Mouse (Mus musculus): ENCODE results near the gene Btn1a1. TPM values are rescaled to one million over a fixed set of nuclear protein-coding genes. Genes with fewer than 3 reads are reported as not detected.

Btn1a1 gene
- polyA plus RNA-seq, 1 experiment from 2014 or later, result not detected

DNA sequence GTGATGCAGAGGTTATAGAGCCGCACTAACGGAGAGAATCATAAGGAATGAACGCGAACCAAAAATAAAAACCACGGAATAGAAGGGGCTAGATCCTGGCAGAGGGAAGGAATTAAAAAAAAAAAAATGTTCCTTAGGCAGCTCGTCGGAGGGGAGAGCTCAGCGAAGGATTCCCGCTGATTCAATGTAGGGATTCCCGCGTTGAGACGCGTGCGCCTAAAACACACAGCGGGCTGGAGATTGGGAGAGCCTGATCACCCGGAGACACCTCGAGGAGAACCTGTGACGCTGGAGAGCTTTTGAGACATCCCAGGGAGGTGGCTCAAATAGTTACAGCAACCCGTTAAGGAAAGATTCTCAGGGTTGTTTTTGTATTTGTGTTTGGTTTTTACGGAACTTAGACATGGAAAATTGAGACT lies 53.5 kb downstream of the Btn1a1 start:
- DNase-seq (ENCODE audit: low spot score), result no peak
- Histone ChIP-seq H3K9me3 (ENCODE audit: control insufficient read depth, low read length) (no peaks in the 10 kb centered on the region), H3K4me1 (replicated peaks; ENCODE audit: control insufficient read depth, insufficient read depth) (no peaks in the 10 kb centered on the region), H3K4me2 (replicated peaks; ENCODE audit: low read depth) (peak overlapping the region; percentile 51), H3K9ac (ENCODE audit: low read length) (no peak overlapping the region), H3K27ac (replicated peaks) (no peak overlapping the region), H3K27me3 (ENCODE audit: control insufficient read depth, insufficient read depth, low read length) (no peaks in the 10 kb centered on the region), H3K36me3 (ENCODE audit: control insufficient read depth, insufficient read depth, low read length) (no peaks in the 10 kb centered on the region), H3K4me3 (ENCODE audit: low read depth, low read length) (peak overlapping the region; percentile 30)
- ATAC-seq (ENCODE audit: low FRiP score, low TSS enrichment), result no peak
- WGBS, result 1% methylated on average over 20 of the region's 20 CpGs
- no peak for TF ChIP-seq EP300 (optimal IDR thresholded peaks at IDR 0.05)
- no peak for TF ChIP-seq CTCF (IDR thresholded peaks at IDR 0.05; ENCODE audit: low read depth)

DNA sequence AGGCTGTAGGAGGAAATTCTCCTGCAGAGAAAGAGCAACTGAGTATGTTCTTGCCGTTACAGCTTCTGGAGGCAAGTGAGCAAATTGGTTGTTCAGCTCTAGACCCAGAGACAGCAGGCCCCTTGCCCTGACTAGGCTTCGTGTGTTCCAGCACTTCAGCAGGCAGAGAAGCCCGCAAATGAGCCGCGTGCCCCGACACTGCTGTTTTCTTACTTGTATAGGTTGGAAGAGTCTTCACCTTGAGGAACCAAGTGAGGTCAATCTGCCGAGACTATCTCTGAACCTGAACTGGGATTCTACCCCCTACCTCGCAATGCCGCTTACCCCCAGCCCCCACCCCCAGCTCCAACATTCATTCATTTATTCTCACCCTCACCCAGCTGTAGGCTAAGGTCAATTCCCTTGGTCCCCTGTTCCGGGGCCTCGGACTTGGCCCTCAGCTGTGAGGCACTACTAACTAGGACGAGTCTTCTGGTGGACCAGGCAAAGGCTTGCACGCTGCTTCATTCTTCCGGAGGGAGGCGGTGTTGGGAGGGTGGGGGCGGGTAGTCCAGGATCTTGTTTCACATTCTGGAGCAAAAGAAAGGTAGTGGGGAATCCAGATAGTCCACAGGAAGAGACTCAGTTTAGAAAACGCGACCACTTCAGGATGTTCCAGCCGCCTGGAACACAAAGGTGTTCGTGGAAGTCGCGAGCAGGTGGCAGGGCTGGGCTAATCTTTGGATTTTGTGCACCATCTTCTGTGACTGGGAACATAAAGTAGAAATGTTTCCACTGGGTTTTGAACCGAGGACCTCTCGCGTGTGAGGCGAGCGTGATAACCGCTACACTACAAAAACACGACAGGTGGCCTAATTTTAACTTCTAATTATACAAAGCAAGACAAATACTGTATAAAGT lies 54.1 kb downstream of the Btn1a1 start:
- DNase-seq (ENCODE audit: low spot score), result no peak
- no peaks in the 10 kb centered on the region for H3K9me3 ChIP-seq (ENCODE audit: control insufficient read depth, low read length)
- no peaks in the 10 kb centered on the region for H3K36me3 ChIP-seq (ENCODE audit: control insufficient read depth, insufficient read depth, low read length)
- no peak overlapping the region for H3K9ac ChIP-seq (ENCODE audit: low read length)
- TF ChIP-seq EP300 (optimal IDR thresholded peaks at IDR 0.05), result no peak
- peak; percentile 8; the same call in 1 of the 2 replicates for TF ChIP-seq CTCF (IDR thresholded peaks at IDR 0.05; ENCODE audit: low read depth)
- H3K4me1 ChIP-seq (replicated peaks; ENCODE audit: control insufficient read depth, insufficient read depth), result no peaks in the 10 kb centered on the region
- peak overlapping the region; percentile 51 for H3K4me2 ChIP-seq (replicated peaks; ENCODE audit: low read depth)
- H3K4me3 ChIP-seq (ENCODE audit: low read depth, low read length), result peak overlapping the region; percentile 30
- no peaks in the 10 kb centered on the region for H3K27me3 ChIP-seq (ENCODE audit: control insufficient read depth, insufficient read depth, low read length)
- no peak for ATAC-seq (ENCODE audit: low FRiP score, low TSS enrichment)
- 10% methylated on average over 29 of the region's 29 CpGs for WGBS
- H3K27ac ChIP-seq (replicated peaks), result no peak overlapping the region

DNA sequence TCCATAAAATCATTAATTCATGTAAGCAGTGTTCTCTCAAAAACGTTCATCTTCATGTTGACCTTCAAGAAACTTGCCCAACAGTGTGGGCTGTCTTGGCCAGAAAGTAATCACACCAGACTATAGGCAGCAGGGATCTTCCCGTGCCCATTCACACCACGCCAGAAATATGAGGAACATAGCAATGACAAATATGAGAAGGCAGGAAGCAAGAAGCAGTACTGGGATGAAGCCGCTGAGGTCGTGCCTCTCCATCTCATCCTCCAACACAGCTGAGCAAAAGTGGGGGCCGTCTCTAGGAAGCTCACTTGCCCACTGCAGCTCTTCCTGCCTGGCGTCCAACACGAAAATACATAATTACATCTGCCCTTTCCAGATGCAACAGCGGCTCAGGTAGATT lies 55.1 kb downstream of the Btn1a1 start:
- no peaks in the 10 kb centered on the region for H3K4me1 ChIP-seq (replicated peaks; ENCODE audit: control insufficient read depth, insufficient read depth)

More for the DNA sequence above, 55.1 kb downstream of the Btn1a1 start:
- H3K9ac ChIP-seq (ENCODE audit: low read length), result no peak overlapping the region
- no peak for TF ChIP-seq CTCF (IDR thresholded peaks at IDR 0.05; ENCODE audit: low read depth)
- TF ChIP-seq EP300 (optimal IDR thresholded peaks at IDR 0.05), result no peak
- no peak for DNase-seq (ENCODE audit: low spot score)
- H3K4me2 ChIP-seq (replicated peaks; ENCODE audit: low read depth), result no peak overlapping the region
- no peak for ATAC-seq (ENCODE audit: low FRiP score, low TSS enrichment)
- H3K27me3 ChIP-seq (ENCODE audit: control insufficient read depth, insufficient read depth, low read length), result no peaks in the 10 kb centered on the region
- no peak overlapping the region for H3K27ac ChIP-seq (replicated peaks)
- no peaks in the 10 kb centered on the region for H3K36me3 ChIP-seq (ENCODE audit: control insufficient read depth, insufficient read depth, low read length)
- H3K4me3 ChIP-seq (ENCODE audit: low read depth, low read length), result no peak overlapping the region
- no peaks in the 10 kb centered on the region for H3K9me3 ChIP-seq (ENCODE audit: control insufficient read depth, low read length)
- WGBS, result 69% methylated on average over 9 of the region's 9 CpGs

Other genes with a start within 250 kb of the Btn1a1 start
- not detected in 2 replicates for gene Vmn1r222, start 230.0 kb downstream of the Btn1a1 start, polyA plus RNA-seq (2015; fragmentation: Nextera tagmentation; extraction: Ambion mirVana)
- not detected in 2 replicates for gene Vmn1r223, start 218.8 kb downstream of the Btn1a1 start, polyA plus RNA-seq (2015; fragmentation: Nextera tagmentation; extraction: Ambion mirVana)
- gene Zfp322a, start 96.7 kb downstream of the Btn1a1 start, polyA plus RNA-seq (2015; fragmentation: Nextera tagmentation; extraction: Ambion mirVana), result 18.1 and 18.9 TPM in 2 replicates
- gene Abt1, start 42.0 kb downstream of the Btn1a1 start, polyA plus RNA-seq (2015; fragmentation: Nextera tagmentation; extraction: Ambion mirVana), result 7.1 and 7.4 TPM in 2 replicates
- 0.04 and 0.07 TPM in 2 replicates for gene Btn2a2, start 23.0 kb upstream of the Btn1a1 start, polyA plus RNA-seq (2015; fragmentation: Nextera tagmentation; extraction: Ambion mirVana)
- 13.7 and 18.3 TPM in 2 replicates for gene Hist1h4h, start 65.1 kb upstream of the Btn1a1 start, polyA plus RNA-seq (2015; fragmentation: Nextera tagmentation; extraction: Ambion mirVana)
- 4.5 and 8.9 TPM in 2 replicates for gene Hist1h2af, start 68.0 kb upstream of the Btn1a1 start, polyA plus RNA-seq (2015; fragmentation: Nextera tagmentation; extraction: Ambion mirVana)
- 2.3 and 3.4 TPM in 2 replicates for gene Hist1h3g, start 69.5 kb upstream of the Btn1a1 start, polyA plus RNA-seq (2015; fragmentation: Nextera tagmentation; extraction: Ambion mirVana)
- 0.30 and 0.62 TPM in 2 replicates for gene Hist1h2bh, start 77.5 kb upstream of the Btn1a1 start, polyA plus RNA-seq (2015; fragmentation: Nextera tagmentation; extraction: Ambion mirVana)
- 0.51 and 0.78 TPM in 2 replicates for gene Hist1h3f, start 78.2 kb upstream of the Btn1a1 start, polyA plus RNA-seq (2015; fragmentation: Nextera tagmentation; extraction: Ambion mirVana)
- gene Hist1h4f, start 85.7 kb upstream of the Btn1a1 start, polyA plus RNA-seq (2015; fragmentation: Nextera tagmentation; extraction: Ambion mirVana), result 0.38 TPM in 1 of 2 replicates, not detected in the other
- gene Hist1h1d, start 87.4 kb upstream of the Btn1a1 start, polyA plus RNA-seq (2015; fragmentation: Nextera tagmentation; extraction: Ambion mirVana), result 0.22 and 0.34 TPM in 2 replicates
- 1.6 and 3.3 TPM in 2 replicates for gene Hist1h3e, start 96.5 kb upstream of the Btn1a1 start, polyA plus RNA-seq (2015; fragmentation: Nextera tagmentation; extraction: Ambion mirVana)
- 15.3 and 29.5 TPM in 2 replicates for gene Hist1h2ae, start 105.3 kb upstream of the Btn1a1 start, polyA plus RNA-seq (2015; fragmentation: Nextera tagmentation; extraction: Ambion mirVana)
- 4.9 and 10.5 TPM in 2 replicates for gene Hist1h2bg, start 105.5 kb upstream of the Btn1a1 start, polyA plus RNA-seq (2015; fragmentation: Nextera tagmentation; extraction: Ambion mirVana)
- gene Hist1h2bf, start 108.3 kb upstream of the Btn1a1 start, polyA plus RNA-seq (2015; fragmentation: Nextera tagmentation; extraction: Ambion mirVana), result 1.1 and 3.2 TPM in 2 replicates
- 0.67 and 0.79 TPM in 2 replicates for gene Hist1h2ad, start 108.5 kb upstream of the Btn1a1 start, polyA plus RNA-seq (2015; fragmentation: Nextera tagmentation; extraction: Ambion mirVana)
- 1.7 and 4.2 TPM in 2 replicates for gene Hist1h3d, start 109.9 kb upstream of the Btn1a1 start, polyA plus RNA-seq (2015; fragmentation: Nextera tagmentation; extraction: Ambion mirVana)
- gene Hist1h4d, start 115.7 kb upstream of the Btn1a1 start, polyA plus RNA-seq (2015; fragmentation: Nextera tagmentation; extraction: Ambion mirVana), result 32.0 and 48.7 TPM in 2 replicates
- gene Hist1h2be, start 155.2 kb upstream of the Btn1a1 start, polyA plus RNA-seq (2015; fragmentation: Nextera tagmentation; extraction: Ambion mirVana), result 0.64 and 0.73 TPM in 2 replicates
- gene Hist1h1e, start 156.7 kb upstream of the Btn1a1 start, polyA plus RNA-seq (2015; fragmentation: Nextera tagmentation; extraction: Ambion mirVana), result 5.9 and 9.1 TPM in 2 replicates
- gene Hist1h2ac, start 218.0 kb upstream of the Btn1a1 start, polyA plus RNA-seq (2015; fragmentation: Nextera tagmentation; extraction: Ambion mirVana), result 0.57 and 0.74 TPM in 2 replicates
- 105 and 115 TPM in 2 replicates for gene Hist1h2bc, start 218.3 kb upstream of the Btn1a1 start, polyA plus RNA-seq (2015; fragmentation: Nextera tagmentation; extraction: Ambion mirVana)
- gene Hist1h1t, start 229.9 kb upstream of the Btn1a1 start, polyA plus RNA-seq (2015; fragmentation: Nextera tagmentation; extraction: Ambion mirVana), result not detected in 2 replicates
- 2.1 and 3.2 TPM in 2 replicates for gene Hist1h4c, start 232.6 kb upstream of the Btn1a1 start, polyA plus RNA-seq (2015; fragmentation: Nextera tagmentation; extraction: Ambion mirVana)
- 11.2 and 12.9 TPM in 2 replicates for gene Hfe, start 245.0 kb upstream of the Btn1a1 start, polyA plus RNA-seq (2015; fragmentation: Nextera tagmentation; extraction: Ambion mirVana)